Mouse (Mus musculus) neural tube, embryonic 14.5 days (tissue): ENCODE measurements at regions not wholly inside any gene's neighbourhood (a gene's known extent, or its start where the extent isn't known, plus 50 kb on each side); places are given as distances from the start of the nearest gene placed in this dataset.

Experiments used
- ATAC-seq: fragments of 200-750 bp; cut with Nextera tagmentation; 2 replicates; pipeline ENCODE4 v1.8.0; 2017; ENCODE audit warnings: low read depth, mild to moderate bottlenecking, moderate TSS enrichment, moderate library complexity
- H3K27ac ChIP-seq: fragments of 300-500 bp; sonication (generic); 2 replicates; pipeline ENCODE4 v1.5.1; 2014; ENCODE audit warnings: low read depth, mild to moderate bottlenecking, control low read depth, low read length, moderate library complexity, mixed read lengths
- H3K27me3 ChIP-seq: fragments of 300-500 bp; sonication (generic); 2 replicates; pipeline ENCODE4 v1.6.1; 2014; ENCODE audit warnings: low read length; ENCODE audit not compliant: control insufficient read depth, insufficient read depth
- H3K36me3 ChIP-seq: fragments of 300-500 bp; sonication (generic); 2 replicates; pipeline ENCODE4 v1.6.1; 2014; ENCODE audit warnings: low read length, mixed read lengths; ENCODE audit not compliant: control insufficient read depth, insufficient read depth
- H3K4me1 ChIP-seq: fragments of 300-500 bp; sonication (generic); 2 replicates; pipeline ENCODE4 v1.6.1; 2014; ENCODE audit warnings: low read length; ENCODE audit not compliant: control insufficient read depth, insufficient read depth
- H3K4me2 ChIP-seq: fragments of 300-500 bp; sonication (generic); 2 replicates; pipeline ENCODE4 v1.6.1; 2014; ENCODE audit warnings: mild to moderate bottlenecking, low read depth, low read length, control low read depth
- H3K4me3 ChIP-seq: fragments of 300-500 bp; sonication (generic); 2 replicates; pipeline ENCODE4 v1.5.1; 2014; ENCODE audit warnings: low read depth, low read length, control low read depth, mixed read lengths
- H3K9ac ChIP-seq: fragments of 300-500 bp; sonication (generic); replicated peaks from 2 replicates; pipeline ENCODE4 v1.6.1; 2014; ENCODE audit warnings: low read depth, mild to moderate bottlenecking, control low read depth, low read length, mixed read lengths
- H3K9me3 ChIP-seq: fragments of 300-500 bp; sonication (generic); 2 replicates; pipeline ENCODE4 v1.6.1; 2016; ENCODE audit warnings: low read length; ENCODE audit not compliant: control insufficient read depth
- WGBS: fragments of 180-500 bp; shearing (Covaris S2); extraction: QIAGEN DNeasy Blood & Tissue Kit; methylation state at CpG from one replicate; pipeline ENCODE4 v1.1.7; 2014; 5-methylcytosine and 5-hydroxymethylcytosine counted together

DNA sequence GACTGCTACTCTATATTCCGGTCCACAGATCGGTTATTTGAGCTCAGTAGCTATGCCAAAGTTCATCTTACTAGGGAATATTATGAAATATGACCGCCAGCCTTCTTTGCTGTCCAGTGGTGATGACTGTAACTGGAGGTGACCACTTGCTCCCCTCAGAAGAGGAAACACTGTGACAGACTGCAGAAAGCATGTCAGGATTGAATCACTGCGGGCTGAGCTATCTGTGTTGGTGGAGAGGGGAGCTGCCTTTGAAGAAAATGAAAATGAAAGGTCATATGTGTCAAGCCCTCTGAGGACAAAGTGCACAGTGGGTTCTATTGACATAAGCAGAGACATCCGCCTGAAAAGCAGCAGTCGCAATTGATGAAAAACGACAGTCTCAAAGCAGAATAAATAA, 222.5 kb downstream of the 1700009N14Rik start:
- no peaks in the 10 kb centered on the region for H3K9me3 ChIP-seq
- H3K4me2 ChIP-seq: no peak overlapping the region
- no peak for ATAC-seq
- H3K27ac ChIP-seq: no peak overlapping the region
- H3K4me3 ChIP-seq: no peak overlapping the region
- H3K27me3 ChIP-seq: no peaks in the 10 kb centered on the region
- H3K9ac ChIP-seq: no peak overlapping the region
- H3K4me1 ChIP-seq: no peaks in the 10 kb centered on the region
- WGBS: 74% methylated on average over 7 of the region's 7 CpGs
- H3K36me3 ChIP-seq: no peaks in the 10 kb centered on the region

DNA sequence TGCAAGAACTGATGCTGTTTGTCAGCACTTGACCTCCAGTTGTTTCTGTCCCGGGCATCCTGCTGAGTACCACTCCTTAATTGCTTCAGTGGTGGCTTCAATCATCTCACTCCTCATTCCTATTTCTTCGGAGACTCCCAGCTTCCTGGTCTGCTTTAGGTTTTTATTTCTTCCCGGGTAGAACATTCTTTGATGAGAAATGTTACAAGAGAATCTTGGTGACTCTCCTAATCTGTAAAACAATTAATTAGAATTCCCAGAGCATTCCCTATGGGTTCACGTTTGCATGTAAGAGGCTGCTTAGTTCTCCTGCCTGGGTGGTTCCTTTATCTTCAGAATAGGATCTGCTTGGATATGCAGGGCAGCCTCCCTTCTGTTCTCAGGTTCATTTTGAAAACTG, 245.1 kb downstream of the 1700009N14Rik start:
- Histone ChIP-seq H3K36me3 (no peaks in the 10 kb centered on the region), H3K4me3 (no peak overlapping the region), H3K9ac (no peak overlapping the region), H3K27me3 (no peaks in the 10 kb centered on the region), H3K27ac (no peak overlapping the region), H3K9me3 (no peaks in the 10 kb centered on the region), H3K4me2 (no peak overlapping the region), H3K4me1 (no peaks in the 10 kb centered on the region)
- WGBS: 12% methylated on average over 4 of the region's 4 CpGs
- no peak for ATAC-seq

- H3K9me3 ChIP-seq: no peaks in the 10 kb centered on the region
- no peak overlapping the region for H3K9ac ChIP-seq
Measured at GRCm38 (mm10) chr4:39697565-39697964, 247.5 kb downstream of the 1700009N14Rik start.

DNA sequence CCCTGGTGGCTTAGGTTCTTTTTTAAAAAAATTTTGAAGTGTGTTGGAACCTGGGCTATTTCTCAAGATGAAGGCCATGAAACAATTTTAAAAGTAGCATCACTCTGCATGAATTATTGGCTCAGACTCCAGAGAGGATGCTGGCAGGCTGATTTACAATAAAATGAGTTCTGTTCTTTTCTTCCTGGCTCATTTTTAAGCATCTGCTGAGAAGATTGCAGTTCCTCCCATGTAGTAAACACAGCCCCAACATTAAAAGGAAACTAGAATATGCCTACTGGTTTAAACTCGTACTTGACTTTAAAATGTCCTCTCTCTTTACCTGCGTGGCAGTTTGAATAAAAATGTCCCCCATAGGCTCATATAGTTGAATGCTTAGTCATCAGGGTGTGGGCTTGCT, 249.3 kb downstream of the 1700009N14Rik start:
- Histone ChIP-seq H3K9ac (no peak overlapping the region), H3K27me3 (no peaks in the 10 kb centered on the region), H3K36me3 (no peaks in the 10 kb centered on the region), H3K4me2 (no peak overlapping the region), H3K27ac (no peak overlapping the region), H3K4me1 (no peaks in the 10 kb centered on the region), H3K4me3 (no peak overlapping the region), H3K9me3 (no peaks in the 10 kb centered on the region)
- 81% methylated on average over 2 of the region's 2 CpGs for WGBS
- ATAC-seq: no peak

More at GRCm38 (mm10) chr4:39697565-39697964, 247.5 kb downstream of the 1700009N14Rik start:
- Histone ChIP-seq H3K36me3 (no peaks in the 10 kb centered on the region), H3K27me3 (no peaks in the 10 kb centered on the region), H3K4me2 (no peak overlapping the region), H3K4me1 (no peaks in the 10 kb centered on the region), H3K27ac (no peak overlapping the region), H3K4me3 (no peak overlapping the region)
- ATAC-seq: no peak
- WGBS: 42% methylated on average over 5 of the region's 5 CpGs

GRCm38 (mm10) chr4:39717477-39717876, 267.4 kb downstream of the 1700009N14Rik start:
- Histone ChIP-seq H3K9me3 (no peaks in the 10 kb centered on the region), H3K4me3 (no peak overlapping the region), H3K9ac (no peak overlapping the region), H3K4me2 (no peak overlapping the region), H3K36me3 (no peaks in the 10 kb centered on the region), H3K4me1 (no peaks in the 10 kb centered on the region), H3K27me3 (no peaks in the 10 kb centered on the region), H3K27ac (no peak overlapping the region)
- ATAC-seq: no peak
- WGBS: 90% methylated on average over 6 of the region's 6 CpGs

DNA sequence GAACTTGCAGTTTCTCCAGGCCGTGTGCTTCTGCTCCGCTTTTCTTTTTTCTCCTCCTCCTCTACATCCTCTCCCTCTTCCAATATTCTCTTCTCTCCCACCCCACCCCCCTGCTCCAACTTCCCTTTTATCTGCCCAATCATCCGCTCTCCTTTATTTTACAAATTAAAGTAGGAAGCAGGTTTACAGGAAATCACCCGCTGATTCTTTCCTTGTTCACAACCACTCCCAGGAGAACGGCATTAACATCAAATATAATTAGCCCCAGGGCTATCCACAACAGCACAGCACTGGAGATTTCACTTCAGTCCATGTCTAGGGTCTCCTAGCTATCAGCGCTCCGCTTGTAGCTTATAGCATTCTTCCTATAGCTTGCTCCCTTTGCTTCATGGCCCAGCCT, 268.6 kb downstream of the 1700009N14Rik start:
- WGBS: 75% methylated on average over 7 of the region's 7 CpGs

GRCm38 (mm10) chr4:39719951-39720350, 269.9 kb downstream of the 1700009N14Rik start:
- H3K27me3 ChIP-seq: no peaks in the 10 kb centered on the region
- H3K4me3 ChIP-seq: no peak overlapping the region
- H3K27ac ChIP-seq: no peak overlapping the region
- 84% methylated on average over 4 of the region's 4 CpGs for WGBS
- no peak overlapping the region for H3K4me2 ChIP-seq
- H3K36me3 ChIP-seq: no peaks in the 10 kb centered on the region
- H3K9ac ChIP-seq: no peak overlapping the region
- no peaks in the 10 kb centered on the region for H3K4me1 ChIP-seq
- ATAC-seq: no peak
- no peaks in the 10 kb centered on the region for H3K9me3 ChIP-seq

More for the DNA sequence above, 268.6 kb downstream of the 1700009N14Rik start:
- Histone ChIP-seq H3K9ac (no peak overlapping the region), H3K4me2 (no peak overlapping the region), H3K4me3 (no peak overlapping the region), H3K36me3 (no peaks in the 10 kb centered on the region), H3K27ac (no peak overlapping the region), H3K27me3 (no peaks in the 10 kb centered on the region), H3K9me3 (no peaks in the 10 kb centered on the region), H3K4me1 (no peaks in the 10 kb centered on the region)
- ATAC-seq: no peak

DNA sequence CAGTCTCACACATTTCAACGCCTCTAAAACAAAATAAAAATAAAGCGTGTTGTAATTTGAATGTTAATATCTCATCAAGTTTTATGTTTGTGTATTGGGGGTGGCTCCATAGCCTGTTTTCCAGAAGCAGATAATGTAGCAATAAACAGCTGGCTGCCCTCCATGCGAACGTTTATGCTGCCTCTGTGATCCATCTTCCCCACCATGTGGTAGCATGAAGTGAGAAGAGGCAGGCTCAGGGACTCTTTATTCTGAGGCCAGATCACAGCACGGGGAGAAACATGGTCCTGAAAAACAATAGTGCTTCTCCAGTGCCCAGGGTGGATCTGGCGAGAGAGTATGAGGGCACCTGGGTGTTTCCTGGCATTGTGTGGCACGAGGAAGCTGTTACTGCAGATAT, 271.4 kb downstream of the 1700009N14Rik start:
- no peak overlapping the region for H3K9ac ChIP-seq
- H3K4me3 ChIP-seq: no peak overlapping the region
- 59% methylated on average over 7 of the region's 7 CpGs for WGBS
- H3K36me3 ChIP-seq: no peaks in the 10 kb centered on the region
- no peaks in the 10 kb centered on the region for H3K4me1 ChIP-seq
- ATAC-seq: peak; percentile 88
- H3K9me3 ChIP-seq: no peaks in the 10 kb centered on the region
- H3K27ac ChIP-seq: no peak overlapping the region
- no peaks in the 10 kb centered on the region for H3K27me3 ChIP-seq
- no peak overlapping the region for H3K4me2 ChIP-seq

- Histone ChIP-seq H3K36me3 (no peaks in the 10 kb centered on the region), H3K9ac (no peak overlapping the region), H3K9me3 (no peaks in the 10 kb centered on the region), H3K4me2 (no peak overlapping the region), H3K4me1 (no peaks in the 10 kb centered on the region), H3K4me3 (no peak overlapping the region), H3K27ac (no peak overlapping the region), H3K27me3 (no peaks in the 10 kb centered on the region)
- no peak for ATAC-seq
- WGBS: 88% methylated on average over 2 of the region's 2 CpGs
Measured at GRCm38 (mm10) chr4:39765586-39765985, 315.5 kb downstream of the 1700009N14Rik start.

DNA sequence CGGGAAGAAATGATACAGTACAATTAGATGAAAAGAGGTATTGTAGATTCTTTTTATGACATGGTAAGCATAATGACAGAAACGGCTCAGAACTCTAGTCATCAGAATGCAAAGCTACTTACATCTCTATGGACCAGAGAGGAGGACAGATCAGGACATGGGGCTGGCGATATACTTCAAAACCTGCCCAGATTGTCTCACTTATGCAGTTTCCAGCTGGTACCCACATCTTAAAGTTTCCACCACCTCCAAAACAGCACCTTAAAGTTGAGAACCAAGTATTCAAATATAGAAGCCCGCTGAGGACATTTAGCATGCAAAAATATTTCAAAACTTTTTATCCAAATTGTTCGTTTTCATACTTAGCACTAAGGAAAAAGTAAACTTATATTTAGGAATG, 341.0 kb downstream of the 1700009N14Rik start:
- ATAC-seq: no peak
- no peaks in the 10 kb centered on the region for H3K36me3 ChIP-seq
- WGBS: 88% methylated on average over 5 of the region's 5 CpGs

More for the DNA sequence above, 341.0 kb downstream of the 1700009N14Rik start:
- Histone ChIP-seq H3K27ac (no peak overlapping the region), H3K4me3 (no peak overlapping the region), H3K27me3 (no peaks in the 10 kb centered on the region), H3K4me2 (no peak overlapping the region), H3K9ac (no peak overlapping the region), H3K9me3 (no peaks in the 10 kb centered on the region), H3K4me1 (no peaks in the 10 kb centered on the region)
